Mouse (Mus musculus) retina, adult 2 months (tissue): Measurements from ENCODE around the gene Ndufs3.

Experiments
- DNase-seq: peaks from one replicate; pipeline ENCODE4 v3.0.0-alpha.2; 2012; ENCODE audit warnings: low read depth, low spot score

Ndufs3 gene

DNA sequence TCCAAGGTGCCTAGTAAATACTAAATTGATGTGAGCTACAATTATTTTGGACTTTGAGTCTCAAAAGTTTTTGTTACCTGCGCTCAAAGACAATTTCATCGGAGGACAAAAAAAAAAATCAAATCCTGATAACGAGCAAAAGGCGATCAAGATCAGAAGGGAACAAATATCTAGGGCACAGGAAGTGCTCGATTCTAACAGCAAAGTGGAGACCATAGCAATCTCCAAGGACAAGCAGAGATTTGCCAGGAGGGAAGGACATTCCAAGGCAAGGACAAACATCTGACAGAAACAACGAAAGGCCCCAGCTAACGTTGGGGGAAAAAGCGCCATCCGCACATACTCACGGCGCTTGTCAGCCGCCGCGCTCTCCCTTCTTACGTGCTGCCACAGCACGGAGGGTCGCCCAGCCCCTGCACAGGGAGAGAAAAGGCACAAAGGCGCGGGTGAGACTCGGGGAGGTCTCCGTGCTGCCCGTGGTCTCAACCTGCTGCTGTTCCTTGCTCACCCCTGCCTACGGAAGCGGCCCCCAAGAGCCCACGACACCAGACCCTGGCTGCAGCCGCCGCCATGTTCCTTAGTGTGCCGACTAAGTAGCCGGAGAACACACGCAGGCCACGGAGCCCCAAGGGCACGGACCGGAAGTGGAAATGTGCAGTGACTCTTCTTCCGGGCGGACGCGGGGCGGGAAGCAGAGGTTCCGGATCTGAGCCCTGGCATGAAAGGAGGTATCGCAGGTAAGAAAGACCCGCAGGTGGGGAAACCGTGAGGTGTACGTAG is at the start of gene Ndufs3, which contains the start of gene Kbtbd4:
Gene Ndufs3 (minus strand): TSS at position 752 of the 780 bp plus-strand sequence.
Gene Kbtbd4 (plus strand): TSS at position 665 of the 780 bp plus-strand sequence.
- DNase-seq: peak; percentile 81

DNA sequence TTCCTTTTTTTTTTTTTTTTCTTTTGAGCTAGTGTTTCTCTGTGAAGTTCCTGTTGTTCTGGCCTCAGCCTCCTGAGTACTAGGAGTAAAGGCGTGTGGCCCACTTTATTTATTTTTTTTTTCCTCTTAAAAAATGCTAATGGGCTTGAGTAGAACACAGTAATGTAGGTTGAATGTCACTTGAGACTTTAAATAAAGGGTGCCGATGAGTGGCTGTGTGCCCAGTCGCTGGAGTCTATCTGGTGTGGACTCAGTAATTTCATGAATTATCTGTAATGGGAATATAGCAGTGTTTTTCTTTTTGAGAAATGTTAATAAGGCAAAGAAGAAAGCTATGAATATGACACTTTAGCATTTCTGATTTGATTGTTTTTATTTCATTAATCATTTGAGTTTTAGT is 48.8 kb upstream of the Ndufs3 start:
- DNase-seq: no peak

DNA sequence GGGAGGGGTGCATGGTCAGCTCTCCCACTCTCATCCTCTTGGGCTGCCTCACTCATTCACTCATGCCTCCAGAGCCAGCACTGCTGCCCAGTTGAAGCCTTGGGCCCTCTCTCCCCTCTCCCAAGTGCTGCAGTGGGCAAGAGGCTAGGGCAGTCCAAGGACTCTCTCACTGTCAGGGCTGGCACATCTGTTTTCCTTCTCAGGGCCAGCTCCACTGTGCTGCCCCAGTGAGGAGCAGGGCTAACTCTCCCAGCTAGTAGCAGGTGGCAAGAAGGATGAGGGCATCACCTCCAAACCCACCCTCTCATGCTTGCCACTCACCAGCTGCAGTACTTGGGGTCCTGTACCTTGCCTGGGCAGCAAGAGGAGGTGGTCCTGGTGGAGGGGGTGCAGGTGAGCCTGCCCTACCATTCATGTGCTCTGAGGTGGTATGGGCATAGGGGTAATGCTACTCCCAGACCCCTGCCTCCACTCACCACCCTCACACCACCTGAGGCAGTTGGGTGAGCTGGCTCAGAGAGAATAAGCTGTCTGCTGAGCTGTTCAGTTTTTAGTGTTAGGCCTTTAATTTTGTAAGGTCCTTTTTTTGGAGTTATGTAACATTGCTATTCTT is 46.1 kb upstream of the Ndufs3 start:
- DNase-seq: no peak

DNA sequence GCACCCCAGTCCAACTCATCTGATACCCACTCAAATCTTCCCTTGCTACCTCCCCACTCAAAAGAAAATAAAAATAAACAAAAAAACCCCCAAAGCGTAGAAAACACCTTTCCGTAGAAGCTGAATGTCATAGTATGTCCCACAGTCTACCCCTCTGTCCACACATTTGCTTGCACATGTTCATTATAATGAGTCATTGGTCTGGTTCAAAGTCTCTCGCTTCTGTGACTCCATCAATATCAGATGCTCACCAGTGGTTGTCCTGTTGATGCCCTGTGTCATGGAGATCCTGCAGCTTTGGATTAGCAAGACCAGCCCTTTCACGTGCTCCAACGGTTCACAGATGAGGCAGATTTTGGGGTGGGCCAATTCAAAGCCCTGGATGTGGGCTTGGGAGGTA is 45.5 kb upstream of the Ndufs3 start:
- DNase-seq: no peak

DNA sequence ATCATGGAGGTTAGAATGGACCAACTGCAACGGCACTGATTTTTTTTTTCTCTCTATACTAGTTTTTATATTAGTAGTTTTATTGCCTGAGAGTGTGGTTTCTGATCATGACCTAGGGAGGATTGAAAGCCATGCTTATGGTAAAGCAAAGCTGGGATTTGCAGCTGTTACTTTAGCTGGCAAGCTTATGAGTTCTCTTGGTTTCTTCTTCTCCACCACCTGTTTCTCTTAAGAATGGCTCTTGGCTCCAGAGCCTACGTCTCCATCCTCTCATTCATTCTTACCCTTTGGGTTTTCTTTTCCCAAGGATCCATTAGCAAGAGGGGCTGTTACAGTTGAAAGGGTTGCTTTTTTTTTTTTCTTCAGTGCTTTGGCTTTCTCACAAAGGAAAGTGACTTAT is 37.1 kb upstream of the Ndufs3 start:
- DNase-seq: no peak

DNA sequence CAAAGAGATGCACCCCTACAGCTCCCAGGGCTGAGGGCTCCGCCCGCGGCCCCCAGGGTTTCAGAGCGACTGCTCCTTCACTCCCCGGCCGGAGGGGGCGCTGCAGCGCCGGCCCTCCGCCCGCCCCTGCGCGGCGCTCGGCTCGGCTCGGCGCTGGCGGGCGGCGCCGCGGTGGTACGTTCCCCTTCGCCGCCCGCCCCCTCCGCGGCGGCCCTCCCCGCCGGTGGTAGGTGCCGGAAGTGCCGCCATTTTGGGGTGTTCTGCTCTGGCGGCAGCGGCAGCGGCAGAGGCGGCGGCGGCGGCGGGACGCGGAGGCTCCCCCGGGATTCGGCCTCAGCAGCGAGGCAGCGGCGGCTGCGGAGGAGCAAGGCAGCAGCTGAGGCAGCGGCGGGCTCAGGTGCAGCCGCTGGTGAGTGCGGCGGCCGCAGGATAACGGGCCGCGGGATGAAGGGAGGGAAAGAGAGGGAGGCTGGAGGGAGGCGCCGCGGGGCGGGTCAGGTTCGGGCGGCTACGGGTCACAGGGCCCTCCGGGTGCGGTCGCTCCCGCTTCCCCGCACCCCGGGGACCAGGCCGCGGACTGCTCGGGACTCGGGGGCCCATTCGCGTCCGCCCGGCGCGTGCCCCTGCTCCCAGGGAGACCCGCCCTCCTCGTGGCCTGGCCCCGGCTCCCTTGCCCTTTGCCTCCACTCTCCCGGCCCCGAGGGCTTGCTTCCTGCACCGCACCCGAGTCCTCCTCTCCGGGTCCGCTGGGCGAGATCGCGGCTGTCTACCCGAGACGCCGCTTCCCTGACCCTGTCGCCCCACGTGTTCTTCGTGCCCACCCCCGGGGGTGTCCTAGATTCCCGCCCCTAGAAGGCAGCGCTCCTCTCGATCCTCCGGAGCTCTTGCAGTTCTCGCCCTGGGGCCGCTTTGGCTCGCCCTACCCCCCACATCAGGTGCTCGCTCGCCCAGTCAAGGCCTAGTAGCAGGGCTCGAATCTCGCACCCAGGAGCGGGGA is 35.9 kb upstream of the Ndufs3 start, which contains the start of gene Celf1:
Gene Celf1 (plus strand): TSS at position 150 of the 997 bp plus-strand sequence.
- peak; percentile 70 for DNase-seq

DNA sequence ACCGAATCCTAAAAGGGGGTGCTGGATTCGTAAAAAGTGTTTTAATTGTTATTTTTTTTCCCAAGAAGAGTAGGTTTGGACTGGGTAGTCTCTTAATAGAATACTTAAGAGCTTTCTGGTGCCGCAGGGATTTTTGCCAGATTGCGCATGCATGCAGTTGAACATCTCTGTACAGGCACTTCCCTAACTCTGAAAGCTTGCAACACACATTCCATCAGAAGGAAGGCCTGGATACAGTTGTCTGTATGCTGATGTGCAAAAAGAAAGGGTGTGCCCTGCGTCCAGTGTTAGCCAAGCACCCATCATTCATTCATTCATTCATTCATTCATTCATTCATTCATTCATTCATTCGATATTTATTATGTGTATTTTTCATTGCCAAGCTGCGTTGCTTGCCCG is 35.1 kb upstream of the Ndufs3 start:
- no peak for DNase-seq

DNA sequence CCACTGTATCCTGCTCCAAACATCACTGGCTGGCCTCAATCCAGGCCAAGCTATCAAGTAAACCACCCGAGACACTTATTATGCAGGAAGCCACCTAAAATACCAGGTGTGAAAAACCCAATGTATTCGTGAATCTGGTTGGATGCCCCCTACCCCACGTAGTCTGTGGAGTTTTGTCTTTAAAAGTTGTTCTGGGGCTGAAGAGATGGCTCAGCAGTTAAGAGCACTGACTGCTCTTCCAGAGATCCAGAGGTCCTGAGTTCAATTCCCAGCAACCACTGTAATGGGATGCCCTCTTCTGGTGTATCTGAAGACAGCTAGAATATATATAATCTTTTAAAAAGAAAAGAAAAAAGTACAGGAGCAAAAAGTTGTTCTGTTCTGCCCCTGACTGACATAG is 33.7 kb upstream of the Ndufs3 start:
- no peak for DNase-seq

DNA sequence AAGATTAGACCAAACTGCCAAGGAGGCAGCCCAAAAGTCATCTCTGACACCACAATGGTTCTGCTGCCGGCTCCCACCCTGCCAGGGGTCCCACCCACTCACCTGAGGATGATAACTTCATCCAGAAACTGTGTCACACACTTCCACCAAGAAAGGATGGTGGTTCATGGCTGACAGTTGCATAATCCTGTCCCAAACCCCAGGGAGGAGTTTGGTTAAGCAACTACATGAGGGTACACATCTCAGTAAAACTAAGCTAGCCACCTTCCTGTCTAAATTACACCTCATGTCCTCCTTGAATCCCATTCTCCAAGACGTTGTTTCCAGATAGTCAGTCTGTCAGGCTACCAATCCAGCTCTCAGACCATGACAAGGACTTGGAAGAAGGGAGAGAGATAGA is 27.6 kb upstream of the Ndufs3 start:
- no peak for DNase-seq

DNA sequence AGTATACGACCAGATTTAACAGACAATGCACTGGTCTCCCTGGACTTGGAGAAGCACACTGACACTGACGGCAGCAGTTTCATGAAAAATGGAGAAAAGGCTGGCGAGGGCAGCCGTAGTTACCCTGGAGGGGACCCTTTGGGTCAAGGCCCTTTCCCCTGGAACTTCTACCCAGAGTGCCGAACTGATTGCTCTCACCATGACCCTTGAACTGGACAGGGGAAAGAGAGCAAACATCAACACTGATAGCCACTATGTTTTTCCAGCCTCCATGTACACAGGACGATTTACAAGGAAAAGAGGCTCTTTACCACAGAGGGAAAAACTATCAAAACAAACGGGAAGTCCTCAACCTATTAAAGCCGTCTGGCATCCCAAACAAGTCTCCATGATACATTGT is 27.2 kb upstream of the Ndufs3 start:
- DNase-seq: no peak

DNA sequence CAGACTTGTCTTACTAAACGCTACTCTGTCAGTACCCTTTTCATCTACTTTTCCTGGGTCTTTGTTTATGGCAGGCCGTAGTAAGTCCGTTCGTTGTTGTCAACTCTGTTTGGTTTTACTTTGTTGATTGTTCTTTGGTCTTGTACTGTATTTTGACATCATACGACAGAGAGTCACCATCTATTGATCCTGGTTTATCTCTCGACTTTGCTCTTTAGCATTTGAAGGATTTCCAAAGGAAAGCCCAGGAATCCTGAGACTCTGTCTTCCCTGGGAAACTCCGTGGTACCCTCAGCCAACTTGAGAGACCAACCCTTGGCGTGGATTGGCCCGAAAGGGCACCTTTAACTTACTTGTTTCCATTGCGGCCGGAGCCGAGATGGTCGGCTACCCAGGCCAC is 23.9 kb upstream of the Ndufs3 start:
- DNase-seq: no peak

DNA sequence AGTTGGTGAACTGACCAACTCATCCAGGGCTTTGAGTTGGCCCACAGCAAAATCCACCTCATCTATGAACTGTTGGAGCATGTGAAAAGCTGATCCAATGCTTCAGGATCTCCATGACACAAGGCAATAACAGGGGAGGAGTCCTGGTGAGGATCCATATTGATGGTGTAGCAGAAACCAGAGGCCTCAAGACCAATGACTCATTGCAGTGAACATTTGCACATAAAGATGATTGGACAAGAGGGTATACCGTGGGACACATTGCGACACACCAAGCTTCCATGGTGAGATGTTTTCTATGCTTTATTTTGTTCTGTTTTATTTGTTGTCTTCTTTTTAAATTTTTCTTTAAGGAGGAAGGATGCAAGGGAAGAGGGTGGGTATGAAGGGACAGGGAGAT is 18.0 kb upstream of the Ndufs3 start:
- no peak for DNase-seq

DNA sequence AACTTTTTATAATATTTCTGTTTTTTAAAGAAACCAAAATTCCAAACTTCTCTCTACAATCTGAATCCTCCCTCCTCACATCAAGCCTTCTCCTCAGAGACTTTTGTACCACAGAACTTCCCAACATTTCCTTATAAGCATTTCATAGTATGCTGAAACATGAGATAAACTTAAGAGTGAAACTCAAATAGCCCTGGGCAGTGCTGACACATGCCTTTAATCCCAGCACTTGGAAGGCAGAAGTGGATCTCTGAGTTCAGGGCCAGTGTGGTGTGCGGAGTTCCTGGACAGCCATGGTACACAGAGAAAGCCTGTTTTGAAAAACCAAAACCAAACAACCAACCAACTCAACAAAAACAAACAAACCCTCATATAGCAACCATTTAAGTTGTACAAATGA is 16.6 kb upstream of the Ndufs3 start:
- DNase-seq: no peak

DNA sequence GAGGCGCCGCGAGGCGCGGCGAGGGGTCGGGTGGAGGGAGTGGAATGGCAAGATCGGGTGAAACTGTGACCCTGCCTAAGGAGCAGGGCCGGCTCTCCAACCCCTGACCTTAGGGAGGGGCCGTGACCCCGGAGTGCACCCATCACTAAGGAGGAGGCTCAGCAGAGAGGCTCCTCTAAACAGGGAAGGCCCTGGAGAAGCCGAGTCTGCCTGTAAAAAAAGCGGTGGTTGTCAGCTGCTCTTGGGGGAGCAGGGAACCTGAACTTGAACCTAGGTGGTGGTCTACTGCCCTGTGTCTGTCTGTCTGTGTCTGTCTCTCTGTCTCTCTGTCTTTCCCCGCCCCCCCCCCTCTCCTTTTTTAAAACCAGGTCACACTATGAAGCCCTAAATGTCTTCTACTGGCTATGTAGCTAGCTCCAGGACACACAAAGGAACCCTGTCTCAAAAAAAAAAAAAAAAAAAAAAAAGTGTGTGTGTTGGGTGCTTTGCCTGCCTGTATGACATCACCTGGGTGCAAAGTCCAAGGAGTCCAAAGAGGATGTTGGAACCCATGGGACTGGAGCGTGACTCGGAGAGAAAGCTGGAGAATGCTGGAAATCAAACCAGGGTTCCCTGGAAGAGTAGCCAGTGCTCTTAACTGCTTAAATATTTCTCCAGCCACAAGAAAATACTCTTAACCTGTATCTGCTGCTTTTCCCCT is 13.5 kb upstream of the Ndufs3 start:
- DNase-seq: no peak

DNA sequence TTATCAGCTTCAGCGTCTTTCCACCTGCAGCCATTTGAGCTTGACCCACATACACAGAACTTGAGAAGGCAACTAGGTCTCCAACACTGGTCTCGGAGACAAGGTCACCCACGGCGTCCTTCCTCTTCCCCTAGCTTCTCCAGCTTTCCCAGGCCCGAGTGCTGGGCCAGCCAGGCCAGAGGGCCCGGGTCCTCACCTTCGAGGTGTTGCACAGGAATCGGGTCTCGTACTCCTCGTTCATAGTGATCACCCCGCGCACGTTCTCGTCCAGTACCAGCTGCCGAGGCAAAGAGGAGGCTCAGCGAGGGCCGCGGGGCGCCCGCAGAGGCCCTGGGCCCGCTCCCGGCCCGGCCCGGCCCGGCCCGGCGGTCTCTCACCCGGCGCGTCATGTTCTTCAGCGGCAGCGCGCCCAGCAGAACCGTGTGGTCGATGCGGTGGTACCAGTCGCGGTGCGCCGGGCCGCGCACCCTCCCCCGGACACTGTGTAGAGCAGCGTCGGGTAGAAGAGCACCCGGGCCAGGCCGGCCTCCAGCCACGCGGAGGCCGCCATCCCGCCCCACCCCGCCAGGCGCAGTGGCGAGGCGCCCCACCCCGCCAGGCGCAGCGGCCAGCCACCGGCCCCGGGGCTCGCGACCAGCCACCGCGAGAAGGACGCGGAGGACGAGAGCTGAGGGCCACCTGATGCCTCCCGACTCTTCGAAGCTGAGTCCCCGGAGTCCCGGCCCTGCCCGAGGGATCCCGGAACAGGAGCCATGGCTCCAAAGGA is 12.8 kb upstream of the Ndufs3 start:
- no peak for DNase-seq

DNA sequence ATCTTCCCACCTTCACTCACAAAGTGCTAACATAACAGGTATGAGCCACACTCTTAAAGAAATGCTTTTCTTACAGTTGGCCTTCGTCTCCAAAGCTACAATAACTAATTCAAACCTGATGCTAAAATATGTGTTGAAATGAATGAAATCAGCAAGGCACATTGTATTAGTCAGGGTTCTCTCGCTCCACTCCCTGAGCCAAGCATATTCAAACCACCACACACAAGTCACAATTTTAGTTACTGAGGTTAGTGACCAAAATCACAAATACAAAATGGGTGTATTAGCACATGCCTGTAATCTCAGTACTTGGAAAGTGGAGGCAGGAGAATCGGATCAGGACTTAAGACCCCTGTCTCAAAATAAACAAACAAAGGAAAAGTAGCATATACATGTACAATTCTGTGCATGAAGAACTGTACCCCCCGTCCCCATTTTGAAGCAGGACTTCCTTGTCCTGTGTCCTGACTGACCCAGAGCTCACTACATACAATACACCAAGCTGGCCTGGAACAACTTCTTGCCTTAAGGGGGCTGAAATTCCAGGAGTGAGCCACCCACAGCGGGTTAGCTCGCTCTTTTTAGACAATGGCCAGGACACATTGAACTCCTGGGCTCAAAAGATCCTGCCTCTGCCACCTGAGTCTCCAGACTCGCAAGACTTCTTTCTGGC is 12.1 kb upstream of the Ndufs3 start:
- DNase-seq: no peak

DNA sequence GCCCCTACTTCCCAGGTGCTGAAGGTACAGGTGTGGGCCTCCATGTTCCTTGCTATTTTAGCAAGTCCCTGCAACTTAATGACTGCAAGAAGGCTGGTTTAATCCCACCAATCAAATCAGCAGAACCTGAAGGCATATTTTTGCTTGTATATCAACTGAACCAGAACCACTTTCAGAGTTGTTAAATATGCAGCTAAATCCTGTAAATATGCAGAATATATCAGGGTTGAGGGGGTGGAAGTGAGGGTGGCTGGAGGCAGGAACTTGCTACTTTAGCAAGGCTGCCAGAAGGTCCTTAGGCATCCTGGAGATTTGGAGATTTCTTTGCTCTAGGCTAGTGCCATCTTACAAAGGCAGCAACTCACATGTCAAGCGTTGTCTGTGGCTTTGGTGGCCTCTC is 10.9 kb upstream of the Ndufs3 start:
- no peak for DNase-seq

DNA sequence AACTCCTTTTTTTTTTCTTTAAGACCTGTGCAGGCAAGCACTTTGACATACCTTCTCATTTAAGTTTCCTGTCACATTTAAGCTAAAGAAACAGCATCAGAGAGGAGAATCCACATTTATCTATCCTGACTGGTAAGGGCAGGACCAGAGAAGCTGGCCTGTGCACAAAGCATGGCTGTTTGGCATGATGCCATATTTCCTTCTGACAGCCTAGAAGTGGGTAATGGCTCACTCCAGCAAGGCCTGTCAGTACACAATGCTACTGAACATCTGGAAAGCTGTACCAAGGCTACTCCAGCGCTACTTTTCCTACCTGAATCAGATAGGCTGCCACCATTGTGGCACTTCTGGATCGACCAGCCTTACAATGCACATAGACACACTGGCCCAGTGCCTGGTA is 9.0 kb upstream of the Ndufs3 start:
- DNase-seq: no peak

DNA sequence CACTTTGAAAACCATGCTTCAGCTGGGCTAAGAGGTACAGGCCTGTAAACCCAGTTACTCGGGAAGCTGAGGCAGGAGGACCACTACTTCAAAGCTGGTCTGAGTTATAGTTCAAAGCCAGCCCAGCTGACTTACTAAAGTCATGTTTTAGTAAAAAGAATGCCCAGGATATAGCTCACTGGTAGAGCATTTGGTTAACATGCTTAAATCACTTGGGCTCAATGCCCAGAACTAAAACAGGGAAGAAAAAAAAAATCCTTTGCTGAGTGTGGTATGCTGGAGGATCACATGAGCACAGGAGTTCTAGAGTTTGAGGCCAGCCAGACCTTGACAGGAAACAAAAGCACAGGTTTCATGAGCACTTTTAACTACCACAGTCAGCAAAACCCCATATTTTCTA is 7.0 kb upstream of the Ndufs3 start:
- DNase-seq: no peak

DNA sequence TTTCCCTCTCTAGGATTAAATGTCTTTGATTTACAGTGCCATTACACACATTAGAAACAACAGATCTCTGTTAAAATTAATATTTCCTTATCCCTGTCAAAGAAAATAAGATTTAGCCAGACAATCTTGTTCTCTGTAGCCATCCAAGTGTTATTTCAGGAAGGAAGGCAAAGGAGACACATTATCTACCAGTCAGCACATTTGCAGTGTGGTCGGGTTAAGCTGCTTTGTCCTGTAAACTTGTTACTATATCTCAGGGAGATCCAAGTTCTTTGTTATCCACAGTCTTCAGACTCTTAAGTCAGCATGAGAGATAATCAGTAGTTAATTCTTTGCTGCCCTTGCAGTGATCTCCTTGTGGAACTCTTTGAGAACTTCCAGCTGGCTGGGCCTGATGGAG is 6.2 kb upstream of the Ndufs3 start:
- no peak for DNase-seq
